Mouse (Mus musculus): ENCODE measurements around the gene Aanat.
"Not testable (repeated sequence)": the region's sequence is repeated elsewhere in the genome, so short reads cannot be mapped to it uniquely, and the experiment has no call there.

GRCm38 (mm10) chr11:116611168-116611567 lies 24.9 kb downstream of the Aanat start:
- not testable (repeated sequence) for TF ChIP-seq CTCF (IDR thresholded peaks at IDR 0.05; ENCODE audit: control insufficient read depth, insufficient read depth, insufficient replicate concordance, low read depth, low read length); POLR2A (IDR thresholded peaks at IDR 0.05; ENCODE audit: control insufficient read depth, low read depth, low read length)

All from testis, adult 2 months (tissue).